Mouse (Mus musculus) myocyte (in vitro differentiated cells): ENCODE measurements at regions not wholly inside any gene's neighbourhood (a gene's known extent, or its start where the extent isn't known, plus 50 kb on each side); places are given as distances from the start of the nearest gene placed in this dataset.

Experiments used
- CEBPB ChIP-seq: IDR thresholded peaks from 2 replicates; pipeline ENCODE4 v1.6.1; 2011; ENCODE audit warnings: mild to moderate bottlenecking, moderate library complexity; ENCODE audit not compliant: poor library complexity, insufficient read depth, severe bottlenecking
- E2F4 ChIP-seq: IDR thresholded peaks from one replicate; pipeline ENCODE4 v1.6.1; 2011; ENCODE audit warnings: mild to moderate bottlenecking, control low read depth, moderate library complexity; ENCODE audit not compliant: insufficient read depth
- MAX ChIP-seq: IDR thresholded peaks from one replicate; pipeline ENCODE4 v1.6.1; 2011; ENCODE audit warnings: low read depth, mild to moderate bottlenecking, control low read depth
- MYOD1 ChIP-seq, 3 experiments: IDR thresholded peaks; one replicate each; pipeline ENCODE4 v1.6.1; 2011; ENCODE audit warnings: control low read depth in 2 of 3, low read depth in 2 of 3, mild to moderate bottlenecking in 2 of 3, moderate library complexity in 1 of 3; ENCODE audit not compliant: insufficient read length in 2 of 3, control insufficient read depth in 1 of 3
- MYOG ChIP-seq, 3 experiments: IDR thresholded peaks; one replicate each; pipeline ENCODE4 v1.6.1; 2011; ENCODE audit warnings: control low read depth in 2 of 3, low read depth in 2 of 3, mild to moderate bottlenecking in 2 of 3; ENCODE audit not compliant: insufficient read length in 2 of 3, control insufficient read depth in 1 of 3, insufficient read depth in 1 of 3
- POLR2A ChIP-seq: IDR thresholded peaks from one replicate; pipeline ENCODE4 v1.6.1; 2011; ENCODE audit warnings: low read depth, mild to moderate bottlenecking, control low read depth, moderate library complexity; ENCODE audit not compliant: insufficient read length
- POLR2AphosphoS2 ChIP-seq: IDR thresholded peaks from one replicate; pipeline ENCODE4 v1.6.1; 2011; ENCODE audit warnings: low read depth, control low read depth; ENCODE audit not compliant: insufficient read length
- REST ChIP-seq: IDR thresholded peaks from one replicate; pipeline ENCODE4 v1.6.1; 2011; ENCODE audit warnings: mild to moderate bottlenecking, control low read depth, moderate library complexity; ENCODE audit not compliant: insufficient read depth, insufficient read length
- SRF ChIP-seq: IDR thresholded peaks from one replicate; pipeline ENCODE4 v1.6.1; 2011; ENCODE audit warnings: low read depth; ENCODE audit not compliant: control insufficient read depth, insufficient read length
- TCF12 ChIP-seq: IDR thresholded peaks from one replicate; pipeline ENCODE4 v1.6.1; 2011; ENCODE audit warnings: mild to moderate bottlenecking, control low read depth; ENCODE audit not compliant: poor library complexity, insufficient read depth, severe bottlenecking
- TCF3 ChIP-seq: IDR thresholded peaks from one replicate; pipeline ENCODE4 v1.6.1; 2011; ENCODE audit warnings: low read depth, control low read depth; ENCODE audit not compliant: insufficient read length
- USF1 ChIP-seq: IDR thresholded peaks from one replicate; pipeline ENCODE4 v1.6.1; 2011; ENCODE audit warnings: low read depth, mild to moderate bottlenecking, control low read depth, moderate library complexity

DNA sequence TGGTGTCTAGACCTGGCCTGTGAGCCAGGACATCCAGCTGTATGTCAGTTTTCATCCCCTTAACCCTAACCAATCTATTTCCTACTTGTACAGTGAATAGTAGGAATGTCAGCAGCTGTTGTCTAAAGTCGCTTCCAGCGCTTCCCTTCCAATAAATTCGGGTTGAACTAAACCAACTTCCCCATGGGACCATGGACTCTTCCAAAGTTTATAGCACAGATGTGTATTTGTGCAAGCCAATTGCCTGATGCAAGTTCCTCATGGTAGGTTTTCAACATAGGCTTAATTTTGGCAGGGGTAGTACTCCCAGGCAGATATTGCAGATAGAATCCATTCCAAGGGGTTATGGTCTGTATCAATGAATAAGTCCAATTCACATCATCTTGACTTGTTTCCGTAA is 161.1 kb downstream of the Edem1 start:
- no peak for TF ChIP-seq USF1
- TF ChIP-seq REST, result no peak
- TF ChIP-seq TCF12, result no peak
- no peak for TF ChIP-seq MYOD1 (IDR thresholded peaks at IDR 0.05; ENCODE audit: control insufficient read depth in 1 of 3, insufficient read length in 2 of 3, low read depth in 2 of 3)
- TF ChIP-seq POLR2A, result no peak
- TF ChIP-seq MAX, result no peak
- no peak for TF ChIP-seq E2F4
- no peak for TF ChIP-seq CEBPB
- TF ChIP-seq POLR2AphosphoS2, result no peak
- TF ChIP-seq SRF, result no peak
- no peak for TF ChIP-seq TCF3
- TF ChIP-seq MYOG (IDR thresholded peaks at IDR 0.05; ENCODE audit: control insufficient read depth in 1 of 3, insufficient read depth in 1 of 3, insufficient read length in 2 of 3, low read depth in 2 of 3), result no peak
